Mouse (Mus musculus) limb, embryonic 13.5 days (tissue): ENCODE measurements at regions not wholly inside any gene's neighbourhood (a gene's known extent, or its start where the extent isn't known, plus 50 kb on each side); places are given as distances from the start of the nearest gene placed in this dataset.
A peak's percentile ranks its signal among the peaks of the same experiment; 100 is the strongest.

Source experiments
- ATAC-seq: fragments of 200-750 bp; cut with Nextera tagmentation; 2 replicates; pipeline ENCODE4 v1.8.0; 2017; ENCODE audit warnings: low read depth, moderate number of reproducible peaks, moderate TSS enrichment; ENCODE audit not compliant: low FRiP score
- H3K27ac ChIP-seq: fragments of 300-500 bp; sonication (generic); 2 replicates; pipeline ENCODE4 v1.5.1; 2015; ENCODE audit warnings: inconsistent platforms, mild to moderate bottlenecking, moderate library complexity
- H3K27me3 ChIP-seq: fragments of 300-500 bp; sonication (generic); 2 replicates; pipeline ENCODE4 v1.6.1; 2015; ENCODE audit warnings: mild to moderate bottlenecking, inconsistent platforms
- H3K36me3 ChIP-seq: fragments of 300-500 bp; sonication (generic); 2 replicates; pipeline ENCODE4 v1.6.1; 2015; ENCODE audit warnings: inconsistent platforms, mild to moderate bottlenecking, moderate library complexity
- H3K4me1 ChIP-seq: fragments of 300-500 bp; sonication (generic); 2 replicates; pipeline ENCODE4 v1.6.1; 2015; ENCODE audit warnings: inconsistent platforms
- H3K4me2 ChIP-seq: fragments of 300-500 bp; sonication (generic); replicated peaks from 2 replicates; pipeline ENCODE4 v1.6.1; 2015; ENCODE audit warnings: inconsistent platforms, mild to moderate bottlenecking, moderate library complexity
- H3K4me3 ChIP-seq: fragments of 300-500 bp; sonication (generic); 2 replicates; pipeline ENCODE4 v1.5.1; 2015; ENCODE audit warnings: moderate library complexity, mild to moderate bottlenecking, inconsistent platforms
- H3K9ac ChIP-seq: fragments of 300-500 bp; sonication (generic); 2 replicates; pipeline ENCODE4 v1.6.1; 2015; ENCODE audit warnings: mild to moderate bottlenecking, inconsistent platforms
- H3K9me3 ChIP-seq: fragments of 300-500 bp; sonication (generic); 2 replicates; pipeline ENCODE4 v1.6.1; 2016; ENCODE audit warnings: inconsistent platforms
- WGBS: fragments of 180-500 bp; shearing (Covaris S2); methylation state at CpG from one replicate; pipeline ENCODE4 v1.1.7; 2015; 5-methylcytosine and 5-hydroxymethylcytosine counted together

- H3K4me1 ChIP-seq = 0 out of 2 replicates have a peak, but pooled peaks cover 7% of the 10 kb centered on the region
- H3K36me3 ChIP-seq = no peaks in the 10 kb centered on the region
- WGBS = 45% methylated on average over 12 of the region's 12 CpGs
- no peak overlapping the region for H3K4me3 ChIP-seq
- no peak overlapping the region for H3K4me2 ChIP-seq
- H3K9ac ChIP-seq = no peak overlapping the region
- no peaks in the 10 kb centered on the region for H3K9me3 ChIP-seq
- H3K27ac ChIP-seq = no peak overlapping the region
- ATAC-seq = no peak
- H3K27me3 ChIP-seq = no peaks in the 10 kb centered on the region
These were observed 261.2 kb upstream of the Zwint start for GRCm38 (mm10) chr10:72393279-72394041.

- 94% methylated on average over 1 of the region's 1 CpGs for WGBS
- H3K9me3 ChIP-seq = no peaks in the 10 kb centered on the region
- H3K4me3 ChIP-seq = no peak overlapping the region
- no peaks in the 10 kb centered on the region for H3K36me3 ChIP-seq
- no peaks in the 10 kb centered on the region for H3K27me3 ChIP-seq
- no peak overlapping the region for H3K9ac ChIP-seq
- ATAC-seq = no peak
- H3K4me2 ChIP-seq = no peak overlapping the region
- H3K27ac ChIP-seq = no peak overlapping the region
- 0 out of 2 replicates have a peak, but pooled peaks cover 7% of the 10 kb centered on the region for H3K4me1 ChIP-seq
These were observed 260.3 kb upstream of the Zwint start for GRCm38 (mm10) chr10:72394367-72394766.

- no peak overlapping the region for H3K9ac ChIP-seq
- H3K4me1 ChIP-seq = no peaks in the 10 kb centered on the region
- H3K9me3 ChIP-seq = no peaks in the 10 kb centered on the region
- H3K27me3 ChIP-seq = no peaks in the 10 kb centered on the region
- H3K36me3 ChIP-seq = no peaks in the 10 kb centered on the region
- ATAC-seq = no peak
- no peak overlapping the region for H3K27ac ChIP-seq
- H3K4me3 ChIP-seq = no peak overlapping the region
- 63% methylated on average over 4 of the region's 4 CpGs for WGBS
- no peak overlapping the region for H3K4me2 ChIP-seq
These were observed 251.4 kb upstream of the Zwint start for GRCm38 (mm10) chr10:72403290-72403689.

- H3K4me3 ChIP-seq = no peak overlapping the region
- no peaks in the 10 kb centered on the region for H3K36me3 ChIP-seq
- no peak overlapping the region for H3K9ac ChIP-seq
- WGBS = 40% methylated on average over 3 of the region's 3 CpGs
- H3K27ac ChIP-seq = no peak overlapping the region
- H3K4me2 ChIP-seq = no peak overlapping the region
- H3K9me3 ChIP-seq = no peaks in the 10 kb centered on the region
- ATAC-seq = no peak
- H3K4me1 ChIP-seq = no peaks in the 10 kb centered on the region
- H3K27me3 ChIP-seq = no peaks in the 10 kb centered on the region
These were observed 244.3 kb upstream of the Zwint start for GRCm38 (mm10) chr10:72410305-72410704.

GRCm38 (mm10) chr10:72411670-72412069, 243.0 kb upstream of the Zwint start:
- H3K4me2 ChIP-seq = no peak overlapping the region
- H3K36me3 ChIP-seq = no peaks in the 10 kb centered on the region
- H3K27me3 ChIP-seq = no peaks in the 10 kb centered on the region
- no peak overlapping the region for H3K27ac ChIP-seq
- no peaks in the 10 kb centered on the region for H3K9me3 ChIP-seq
- H3K9ac ChIP-seq = no peak overlapping the region
- H3K4me3 ChIP-seq = no peak overlapping the region
- no peaks in the 10 kb centered on the region for H3K4me1 ChIP-seq
- WGBS = 80% methylated on average over 6 of the region's 6 CpGs
- no peak for ATAC-seq

GRCm38 (mm10) chr10:72454629-72455028, 200.0 kb upstream of the Zwint start:
- Histone ChIP-seq H3K9ac (no peak overlapping the region), H3K9me3 (no peaks in the 10 kb centered on the region), H3K27ac (no peak overlapping the region), H3K4me2 (no peak overlapping the region), H3K27me3 (no peaks in the 10 kb centered on the region), H3K4me1 (0 out of 2 replicates have a peak, but pooled peaks cover 4% of the 10 kb centered on the region), H3K36me3 (no peaks in the 10 kb centered on the region), H3K4me3 (no peak overlapping the region)
- WGBS = 95% methylated on average over 4 of the region's 4 CpGs
- ATAC-seq = no peak

- H3K27me3 ChIP-seq = no peaks in the 10 kb centered on the region
- 49% methylated on average over 3 of the region's 3 CpGs for WGBS
- H3K4me1 ChIP-seq = peaks cover 7% of the 10 kb centered on the region
- no peak overlapping the region for H3K4me3 ChIP-seq
- H3K4me2 ChIP-seq = no peak overlapping the region
- no peaks in the 10 kb centered on the region for H3K36me3 ChIP-seq
- ATAC-seq = no peak
- no peaks in the 10 kb centered on the region for H3K9me3 ChIP-seq
- no peak overlapping the region for H3K27ac ChIP-seq
- no peak overlapping the region for H3K9ac ChIP-seq
These were observed 170.3 kb upstream of the Zwint start for GRCm38 (mm10) chr10:72484315-72484714.

GRCm38 (mm10) chr10:72532431-72532830, 122.2 kb upstream of the Zwint start:
- Histone ChIP-seq H3K4me1 (no peaks in the 10 kb centered on the region), H3K4me2 (no peak overlapping the region), H3K9ac (no peak overlapping the region), H3K36me3 (no peaks in the 10 kb centered on the region), H3K9me3 (no peaks in the 10 kb centered on the region), H3K27me3 (no peaks in the 10 kb centered on the region), H3K4me3 (no peak overlapping the region), H3K27ac (no peak overlapping the region)
- ATAC-seq = peak; percentile 19; the same call in 1 of the 2 replicates
- WGBS = 64% methylated on average over 3 of the region's 3 CpGs

GRCm38 (mm10) chr10:72533427-72533826, 121.2 kb upstream of the Zwint start:
- Histone ChIP-seq H3K27me3 (no peaks in the 10 kb centered on the region), H3K9ac (no peak overlapping the region), H3K27ac (no peak overlapping the region), H3K4me1 (no peaks in the 10 kb centered on the region), H3K36me3 (no peaks in the 10 kb centered on the region), H3K4me2 (no peak overlapping the region), H3K9me3 (no peaks in the 10 kb centered on the region), H3K4me3 (no peak overlapping the region)
- ATAC-seq = no peak
- WGBS = 88% methylated on average over 3 of the region's 3 CpGs

- no peak overlapping the region for H3K9ac ChIP-seq
- H3K4me3 ChIP-seq = no peak overlapping the region
- H3K36me3 ChIP-seq = no peaks in the 10 kb centered on the region
- no peak overlapping the region for H3K27ac ChIP-seq
- no peaks in the 10 kb centered on the region for H3K9me3 ChIP-seq
- ATAC-seq = no peak
- H3K27me3 ChIP-seq = no peaks in the 10 kb centered on the region
- WGBS = 94% methylated on average over 4 of the region's 4 CpGs
- no peak overlapping the region for H3K4me2 ChIP-seq
- no peaks in the 10 kb centered on the region for H3K4me1 ChIP-seq
These were observed 120.8 kb upstream of the Zwint start for GRCm38 (mm10) chr10:72533859-72534258.

- no peak overlapping the region for H3K27ac ChIP-seq
- 68% methylated on average over 1 of the region's 1 CpGs for WGBS
These were observed 105.1 kb upstream of the Zwint start for GRCm38 (mm10) chr10:72549564-72549963.

GRCm38 (mm10) chr10:72551561-72551960, 103.1 kb upstream of the Zwint start:
- Histone ChIP-seq H3K4me3 (no peak overlapping the region), H3K27me3 (no peaks in the 10 kb centered on the region), H3K27ac (no peak overlapping the region), H3K9me3 (no peaks in the 10 kb centered on the region), H3K4me2 (no peak overlapping the region), H3K36me3 (no peaks in the 10 kb centered on the region), H3K4me1 (no peaks in the 10 kb centered on the region), H3K9ac (no peak overlapping the region)
- ATAC-seq = no peak
- WGBS = 78% methylated on average over 7 of the region's 7 CpGs

More at GRCm38 (mm10) chr10:72549564-72549963, 105.1 kb upstream of the Zwint start:
- H3K27me3 ChIP-seq = no peaks in the 10 kb centered on the region
- no peak overlapping the region for H3K4me3 ChIP-seq
- H3K36me3 ChIP-seq = no peaks in the 10 kb centered on the region
- H3K9me3 ChIP-seq = no peaks in the 10 kb centered on the region
- no peaks in the 10 kb centered on the region for H3K4me1 ChIP-seq
- no peak overlapping the region for H3K9ac ChIP-seq
- no peak overlapping the region for H3K4me2 ChIP-seq
- no peak for ATAC-seq
